Mouse (Mus musculus): Measurements from ENCODE around the gene Bcar1.
A peak's percentile ranks its signal among the peaks of the same experiment; 100 is the strongest.

The Bcar1 gene

GRCm38 (mm10) chr8:111769764-111770428 lies 26.3 kb upstream of the Bcar1 start:
- DNase-seq (ENCODE audit: low spot score in 2 of 2): no peak

GRCm38 (mm10) chr8:111769296-111769695 lies 25.7 kb upstream of the Bcar1 start:
- DNase-seq (ENCODE audit: low spot score in 2 of 2): no peak

GRCm38 (mm10) chr8:111768651-111769050 lies 25.0 kb upstream of the Bcar1 start:
- no peak for DNase-seq (ENCODE audit: low spot score in 2 of 2)

- DNase-seq (ENCODE audit: low spot score in 2 of 2): no peak
Measured at GRCm38 (mm10) chr8:111765616-111766015, 22.0 kb upstream of the Bcar1 start.

GRCm38 (mm10) chr8:111765096-111765495 lies 21.5 kb upstream of the Bcar1 start:
- no peak for DNase-seq (ENCODE audit: low spot score in 2 of 2)

GRCm38 (mm10) chr8:111760708-111761107 lies 17.1 kb upstream of the Bcar1 start:
- DNase-seq (ENCODE audit: low spot score in 2 of 2): no peak

GRCm38 (mm10) chr8:111758817-111759216 lies 15.2 kb upstream of the Bcar1 start:
- DNase-seq (ENCODE audit: low spot score in 2 of 2): no peak

- no peak for DNase-seq (ENCODE audit: low spot score in 2 of 2)
Measured at GRCm38 (mm10) chr8:111757599-111757998, 14.0 kb upstream of the Bcar1 start.

GRCm38 (mm10) chr8:111754736-111755135 lies 11.1 kb upstream of the Bcar1 start:
- no peak for DNase-seq (ENCODE audit: low spot score in 2 of 2)

- DNase-seq (ENCODE audit: low spot score in 2 of 2): peak in 1 of 2 experiments; percentile 8
Measured at GRCm38 (mm10) chr8:111754088-111754487, 10.5 kb upstream of the Bcar1 start.

GRCm38 (mm10) chr8:111748766-111749165 lies 5.2 kb upstream of the Bcar1 start:
- DNase-seq (ENCODE audit: low spot score in 2 of 2): no peak

GRCm38 (mm10) chr8:111747866-111748649 lies 4.4 kb upstream of the Bcar1 start:
- DNase-seq (ENCODE audit: low spot score in 2 of 2): peak in 1 of 2 experiments; percentile 54

GRCm38 (mm10) chr8:111746582-111747465 lies 3.2 kb upstream of the Bcar1 start:
- no peak for DNase-seq (ENCODE audit: low spot score in 2 of 2)

GRCm38 (mm10) chr8:111745591-111746418 lies 2.2 kb upstream of the Bcar1 start:
- DNase-seq (ENCODE audit: low spot score in 2 of 2): peak; percentile 66 to 72

- no peak for DNase-seq (ENCODE audit: low spot score in 2 of 2)
Measured at GRCm38 (mm10) chr8:111745086-111745485, 1.5 kb upstream of the Bcar1 start.

GRCm38 (mm10) chr8:111743101-111743791 lies 363 bp downstream of the Bcar1 start:
- no peak for DNase-seq (ENCODE audit: low spot score in 2 of 2)

- no peak for DNase-seq (ENCODE audit: low spot score in 2 of 2)
Measured at GRCm38 (mm10) chr8:111742261-111743037, 1.2 kb downstream of the Bcar1 start.

GRCm38 (mm10) chr8:111741556-111741955 lies 2.1 kb downstream of the Bcar1 start:
- DNase-seq (ENCODE audit: low spot score in 2 of 2): no peak

GRCm38 (mm10) chr8:111740994-111741393 lies 2.6 kb downstream of the Bcar1 start:
- DNase-seq (ENCODE audit: low spot score in 2 of 2): no peak

- DNase-seq (ENCODE audit: low spot score in 2 of 2): no peak
Measured at GRCm38 (mm10) chr8:111740301-111740711, 3.3 kb downstream of the Bcar1 start.

Measured in urinary bladder, adult 18-20 months (tissue).